Mouse (Mus musculus): Measurements from ENCODE around the gene Nsfl1c. TPM values are rescaled to one million over a fixed set of nuclear protein-coding genes. Genes with fewer than 3 reads are reported as not detected.

Nsfl1c gene
- total RNA-seq, 2 experiments from 2014 or later, result 90.7 to 123 TPM

GRCm38 (mm10) chr2:151542323-151543062, 48.5 kb downstream of the Nsfl1c start, which contains the start of gene Fkbp1a:
Gene Fkbp1a (plus strand): TSS chr2:151542483.
- ATAC-seq (replicated peaks; ENCODE audit: poor library complexity, severe bottlenecking), result peak; percentile 91

GRCm38 (mm10) chr2:151543063-151543895, 49.3 kb downstream of the Nsfl1c start:
- ATAC-seq (replicated peaks; ENCODE audit: poor library complexity, severe bottlenecking), result no peak

GRCm38 (mm10) chr2:151544673-151545072, 50.7 kb downstream of the Nsfl1c start:
- no peak for ATAC-seq (replicated peaks; ENCODE audit: poor library complexity, severe bottlenecking)

GRCm38 (mm10) chr2:151546571-151546970, 52.6 kb downstream of the Nsfl1c start:
- no peak for ATAC-seq (replicated peaks; ENCODE audit: poor library complexity, severe bottlenecking)

GRCm38 (mm10) chr2:151549615-151550121, 55.7 kb downstream of the Nsfl1c start:
- ATAC-seq (replicated peaks; ENCODE audit: poor library complexity, severe bottlenecking), result no peak

Other genes with a start within 250 kb of the Nsfl1c start
- gene 4921509C19Rik, start 18.0 kb upstream of the Nsfl1c start, total RNA-seq (2014; fragmentation: Nextera tagmentation), result not detected in 2 replicates
- gene 4921509C19Rik, start 18.0 kb upstream of the Nsfl1c start, total RNA-seq (2017), result not detected in 2 replicates
- gene Fkbp1a, start 48.3 kb downstream of the Nsfl1c start, total RNA-seq (2014; fragmentation: Nextera tagmentation), result 150 and 188 TPM in 2 replicates
- 33.4 and 56.6 TPM in 2 replicates for gene Fkbp1a, start 48.3 kb downstream of the Nsfl1c start, total RNA-seq (2017)
- not detected in 2 replicates for gene Sdcbp2, start 78.4 kb downstream of the Nsfl1c start, total RNA-seq (2014; fragmentation: Nextera tagmentation)
- gene Sdcbp2, start 78.4 kb downstream of the Nsfl1c start, total RNA-seq (2017), result not detected in 2 replicates
- not detected in 2 replicates for gene Snph, start 138.4 kb downstream of the Nsfl1c start, total RNA-seq (2014; fragmentation: Nextera tagmentation)
- not detected in 2 replicates for gene Snph, start 138.4 kb downstream of the Nsfl1c start, total RNA-seq (2017)
- not detected in 2 replicates for gene Rad21l, start 174.4 kb downstream of the Nsfl1c start, total RNA-seq (2014; fragmentation: Nextera tagmentation)
- gene Rad21l, start 174.4 kb downstream of the Nsfl1c start, total RNA-seq (2017), result not detected in 2 replicates
- not detected in 2 replicates for gene Tmem74b, start 207.8 kb downstream of the Nsfl1c start, total RNA-seq (2014; fragmentation: Nextera tagmentation)
- not detected in 2 replicates for gene Tmem74b, start 207.8 kb downstream of the Nsfl1c start, total RNA-seq (2017)

All from granulocyte monocyte progenitor cell, adult 5-6 weeks (primary cell).